Mouse (Mus musculus): Measurements from ENCODE around the gene Tdpoz3.
"Not testable (repeated sequence)": the region's sequence is repeated elsewhere in the genome, so short reads cannot be mapped to it uniquely, and the experiment has no call there.

DNA sequence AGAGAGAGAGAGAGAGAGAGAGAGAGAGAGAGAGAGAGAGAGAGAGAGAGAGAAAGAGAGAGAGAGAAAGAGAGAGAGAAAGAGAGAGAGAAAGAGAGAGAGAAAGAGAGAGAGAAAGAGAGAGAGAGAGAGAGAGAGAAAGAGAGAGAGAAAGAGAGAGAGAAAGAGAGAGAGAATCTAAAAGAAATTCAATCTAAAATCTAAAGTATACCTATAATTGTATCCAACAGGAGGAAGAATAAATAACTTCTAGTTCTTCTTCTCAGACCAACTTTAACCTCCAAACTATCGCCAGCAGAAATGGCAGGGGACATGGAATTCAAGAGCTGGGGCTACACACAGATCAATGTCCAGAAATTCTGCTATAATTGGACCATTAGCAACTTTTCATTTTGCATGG, at the start of gene Tdpoz3:
- TF ChIP-seq CTCF (IDR thresholded peaks at IDR 0.05; ENCODE audit: low read depth); EP300 (optimal IDR thresholded peaks at IDR 0.05): not testable (repeated sequence)

All from stomach, postnatal 0 days (tissue).